Mouse (Mus musculus) lung, embryonic 16.5 days (tissue): ENCODE data around the gene Dok3. TPM values are rescaled to one million over a fixed set of nuclear protein-coding genes. Genes with fewer than 3 reads are reported as not detected.

Experiments
- ATAC-seq: fragments of 200-750 bp; cut with Nextera tagmentation; 2 replicates; pipeline ENCODE4 v1.8.0; 2017; ENCODE audit warnings: low read depth, mild to moderate bottlenecking, moderate library complexity
- H3K27ac ChIP-seq: fragments of 300-500 bp; sonication (generic); 2 replicates; pipeline ENCODE4 v1.5.1; 2014; ENCODE audit warnings: mild to moderate bottlenecking, control low read depth, low read length
- H3K27me3 ChIP-seq: fragments of 300-500 bp; sonication (generic); 2 replicates; pipeline ENCODE4 v1.6.1; 2014; ENCODE audit warnings: low read depth, low read length, mixed read lengths; ENCODE audit not compliant: control insufficient read depth, insufficient read depth
- H3K36me3 ChIP-seq: fragments of 300-500 bp; sonication (generic); 2 replicates; pipeline ENCODE4 v1.6.1; 2014; ENCODE audit warnings: low read length; ENCODE audit not compliant: control insufficient read depth, insufficient read depth
- H3K4me1 ChIP-seq: fragments of 300-500 bp; sonication (generic); replicated peaks from 2 replicates; pipeline ENCODE4 v1.6.1; 2014; ENCODE audit warnings: low read length, mixed read lengths; ENCODE audit not compliant: control insufficient read depth, insufficient read depth
- H3K4me2 ChIP-seq: fragments of 300-500 bp; sonication (generic); 2 replicates; pipeline ENCODE4 v1.6.1; 2014; ENCODE audit warnings: low read depth, low read length, control low read depth
- H3K4me3 ChIP-seq: fragments of 300-500 bp; sonication (generic); 2 replicates; pipeline ENCODE4 v1.5.1; 2014; ENCODE audit warnings: mild to moderate bottlenecking, low read length, control low read depth
- H3K9ac ChIP-seq: fragments of 300-500 bp; sonication (generic); 2 replicates; pipeline ENCODE4 v1.6.1; 2014; ENCODE audit warnings: low read length, control low read depth
- H3K9me3 ChIP-seq: fragments of 300-500 bp; sonication (generic); 2 replicates; pipeline ENCODE4 v1.6.1; 2016; ENCODE audit warnings: low read length; ENCODE audit not compliant: control insufficient read depth
- WGBS: fragments of 180-500 bp; shearing (Covaris S2); extraction: QIAGEN DNeasy Blood & Tissue Kit; methylation state at CpG from one replicate; pipeline ENCODE4 v1.1.7; 2014; 5-methylcytosine and 5-hydroxymethylcytosine counted together
- polyA plus RNA-seq: library from polyadenylated mRNA; unstranded; fragments of >200 nt; fragmentation: Nextera tagmentation; extraction: Ambion mirVana; gene quantifications from 2 replicates; pipeline ENCODE4 v1.2.1, GENCODE M21; 2015

Dok3 gene
- polyA plus RNA-seq, 1 experiment from 2014 or later = 3.8 TPM

- whole genome bisulfite sequencing = 88% methylated on average over 8 of the region's 8 CpGs
- no peak for ATAC-seq
- H3K4me3 ChIP-seq = no peak overlapping the region
- no peak overlapping the region for H3K4me2 ChIP-seq
- peaks cover 3% of the 10 kb centered on the region; the same call in 1 of the 2 replicates for H3K27me3 ChIP-seq
- no peaks in the 10 kb centered on the region for H3K9me3 ChIP-seq
- no peaks in the 10 kb centered on the region for H3K4me1 ChIP-seq
- no peak overlapping the region for H3K27ac ChIP-seq
- H3K9ac ChIP-seq = no peak overlapping the region
- H3K36me3 ChIP-seq = peaks cover 26% of the 10 kb centered on the region
Observed at GRCm38 (mm10) chr13:55502405-55502804, 26.7 kb downstream of the Dok3 start.

DNA sequence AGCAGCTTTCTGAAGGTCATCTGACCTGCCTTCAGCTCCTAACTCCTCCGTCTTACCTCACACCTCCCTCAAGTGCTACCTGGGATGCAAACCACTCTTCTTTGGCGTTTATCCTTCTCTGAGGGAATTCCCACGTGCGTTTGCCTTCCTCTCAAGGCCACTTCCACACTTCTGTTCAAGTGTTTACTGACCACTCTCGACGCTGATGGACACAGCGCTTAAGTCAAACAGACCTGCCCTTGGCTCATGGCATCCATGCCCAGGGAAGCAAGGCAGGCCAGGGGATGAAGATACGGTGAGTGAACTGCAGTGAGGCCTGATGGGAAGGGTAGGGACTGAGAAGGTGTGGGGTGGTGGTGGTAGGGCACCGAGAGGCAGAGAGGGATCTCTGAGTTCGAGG is 28.5 kb downstream of the Dok3 start:
- Histone ChIP-seq H3K36me3 (peaks cover 19% of the 10 kb centered on the region), H3K9ac (no peak overlapping the region), H3K4me2 (no peak overlapping the region), H3K27me3 (peaks cover 3% of the 10 kb centered on the region; the same call in 1 of the 2 replicates), H3K4me3 (no peak overlapping the region), H3K4me1 (peaks cover 4% of the 10 kb centered on the region), H3K27ac (no peak overlapping the region), H3K9me3 (no peaks in the 10 kb centered on the region)
- ATAC-seq = peak; percentile 61; the same call in 1 of the 2 replicates
- 45% methylated on average over 10 of the region's 10 CpGs for WGBS

GRCm38 (mm10) chr13:55498906-55499305 is 30.2 kb downstream of the Dok3 start:
- H3K4me2 ChIP-seq = no peak overlapping the region
- H3K9ac ChIP-seq = no peak overlapping the region
- no peaks in the 10 kb centered on the region for H3K9me3 ChIP-seq
- ATAC-seq = no peak
- peaks cover 3% of the 10 kb centered on the region; the same call in 1 of the 2 replicates for H3K27me3 ChIP-seq
- no peak overlapping the region for H3K27ac ChIP-seq
- no peak overlapping the region for H3K4me3 ChIP-seq
- WGBS = 65% methylated on average over 11 of the region's 11 CpGs
- H3K36me3 ChIP-seq = peaks cover 16% of the 10 kb centered on the region
- peaks cover 12% of the 10 kb centered on the region for H3K4me1 ChIP-seq

GRCm38 (mm10) chr13:55496661-55497060 is 32.4 kb downstream of the Dok3 start:
- Histone ChIP-seq H3K27ac (no peak overlapping the region), H3K4me2 (no peak overlapping the region), H3K4me3 (no peak overlapping the region), H3K4me1 (peaks cover 12% of the 10 kb centered on the region), H3K9me3 (no peaks in the 10 kb centered on the region), H3K27me3 (peaks cover 7% of the 10 kb centered on the region; the same call in 1 of the 2 replicates), H3K9ac (no peak overlapping the region), H3K36me3 (peaks cover 9% of the 10 kb centered on the region)
- 83% methylated on average over 6 of the region's 6 CpGs for WGBS
- no peak for ATAC-seq

- H3K9ac ChIP-seq = no peak overlapping the region
- H3K4me3 ChIP-seq = no peak overlapping the region
- peaks cover 9% of the 10 kb centered on the region for H3K36me3 ChIP-seq
- H3K27me3 ChIP-seq = peaks cover 7% of the 10 kb centered on the region; the same call in 1 of the 2 replicates
- H3K4me2 ChIP-seq = no peak overlapping the region
- WGBS = 35% methylated on average over 4 of the region's 4 CpGs
- no peak overlapping the region for H3K27ac ChIP-seq
- H3K4me1 ChIP-seq = peaks cover 12% of the 10 kb centered on the region
- no peak for ATAC-seq
- no peaks in the 10 kb centered on the region for H3K9me3 ChIP-seq
Observed at GRCm38 (mm10) chr13:55495702-55496101, 33.4 kb downstream of the Dok3 start.

- peak; percentile 51 for ATAC-seq
- Histone ChIP-seq H3K27me3 (peaks cover 7% of the 10 kb centered on the region; the same call in 1 of the 2 replicates), H3K36me3 (peaks cover 9% of the 10 kb centered on the region), H3K9me3 (no peaks in the 10 kb centered on the region), H3K9ac (no peak overlapping the region), H3K4me3 (no peak overlapping the region), H3K27ac (no peak overlapping the region), H3K4me1 (peaks cover 12% of the 10 kb centered on the region), H3K4me2 (no peak overlapping the region)
- WGBS = 15% methylated on average over 18 of the region's 18 CpGs
Observed at GRCm38 (mm10) chr13:55494883-55495621, 34.0 kb downstream of the Dok3 start.

GRCm38 (mm10) chr13:55494257-55494656 is 34.8 kb downstream of the Dok3 start:
- Histone ChIP-seq H3K9ac (no peak overlapping the region), H3K27me3 (peaks cover 7% of the 10 kb centered on the region; the same call in 1 of the 2 replicates), H3K4me2 (no peak overlapping the region), H3K36me3 (peaks cover 7% of the 10 kb centered on the region), H3K27ac (no peak overlapping the region), H3K4me1 (peaks cover 12% of the 10 kb centered on the region), H3K4me3 (no peak overlapping the region), H3K9me3 (no peaks in the 10 kb centered on the region)
- 13% methylated on average over 2 of the region's 2 CpGs for WGBS
- peak; percentile 48 for ATAC-seq

GRCm38 (mm10) chr13:55487578-55488498 is 41.3 kb downstream of the Dok3 start, which contains the start of gene Dbn1:
TSS of gene Dbn1 (minus strand) at chr13:55488111.
- Histone ChIP-seq H3K9ac (peak within 1 kb of the TSS; percentile 96), H3K4me1 (peaks cover 40% of the 10 kb centered on the region), H3K4me3 (peak within 1 kb of the TSS; percentile 86), H3K36me3 (no peaks in the 10 kb centered on the region), H3K4me2 (peak within 1 kb of the TSS; percentile 92), H3K27ac (peak within 1 kb of the TSS; percentile 61), H3K9me3 (no peaks in the 10 kb centered on the region), H3K27me3 (peaks cover 3% of the 10 kb centered on the region; the same call in 1 of the 2 replicates)
- 1% methylated on average over 38 of the region's 83 CpGs for WGBS
- ATAC-seq = peak; percentile 88
